Mouse (Mus musculus) ES-E14 (cell line): ENCODE data around the gene Eral1.

Experiments
- CHD2 ChIP-seq: IDR thresholded peaks from 2 replicates; pipeline ENCODE4 v1.6.1; 2014; ENCODE audit warnings: mild to moderate bottlenecking, low read depth, low read length, inconsistent platforms
- HCFC1 ChIP-seq: IDR thresholded peaks from 2 replicates; pipeline ENCODE4 v1.6.1; 2012; ENCODE audit warnings: low read length, inconsistent platforms, borderline replicate concordance; ENCODE audit not compliant: insufficient read depth
- MAFK ChIP-seq: IDR thresholded peaks from 2 replicates; pipeline ENCODE4 v1.6.1; 2014; ENCODE audit warnings: mild to moderate bottlenecking, low read depth, low read length, inconsistent platforms; ENCODE audit not compliant: insufficient read depth
- ZC3H11A ChIP-seq: IDR thresholded peaks from 2 replicates; pipeline ENCODE4 v1.6.1; 2012; ENCODE audit warnings: low read depth, mild to moderate bottlenecking, inconsistent platforms, low read length, borderline replicate concordance
- ZNF384 ChIP-seq: IDR thresholded peaks from 2 replicates; pipeline ENCODE4 v1.6.1; 2012; ENCODE audit warnings: low read depth, low read length, inconsistent platforms

GRCm38 (mm10) chr11:78125691-78126090 lies 45.5 kb upstream of the Eral1 start:
- no peak for TF ChIP-seq ZC3H11A
- TF ChIP-seq HCFC1 = no peak
- TF ChIP-seq CHD2 = no peak
- no peak for TF ChIP-seq ZNF384
- no peak for TF ChIP-seq MAFK
